Mouse (Mus musculus) megakaryocyte, adult 5-6 weeks (primary cell): ENCODE data around the gene Phb. TPM values are rescaled to one million over a fixed set of nuclear protein-coding genes. Genes with fewer than 3 reads are reported as not detected.
"Not testable (repeated sequence)": the region's sequence is repeated elsewhere in the genome, so short reads cannot be mapped to it uniquely, and the experiment has no call there.

Source experiments
- ATAC-seq: 2 replicates; pipeline ENCODE4 v1.8.0; 2016; ENCODE audit warnings: mild to moderate bottlenecking, inconsistent platforms; ENCODE audit not compliant: poor library complexity, severe bottlenecking
- total RNA-seq, 2 experiments: library from RNA; stranded (forward) in 1 of 2; stranded (reverse) in 1 of 2; fragments of 153-499, 151-499 nt in 1 of 2; fragments of 221-1000, 200-1000 nt in 1 of 2; gene quantifications; 2 replicates each; pipeline versions ENCODE4 v1.2.3 to v1.2.4; 2015 to 2017

Phb gene
- total RNA-seq, 2 experiments from 2014 or later = 20.7 to 40.9 TPM

DNA sequence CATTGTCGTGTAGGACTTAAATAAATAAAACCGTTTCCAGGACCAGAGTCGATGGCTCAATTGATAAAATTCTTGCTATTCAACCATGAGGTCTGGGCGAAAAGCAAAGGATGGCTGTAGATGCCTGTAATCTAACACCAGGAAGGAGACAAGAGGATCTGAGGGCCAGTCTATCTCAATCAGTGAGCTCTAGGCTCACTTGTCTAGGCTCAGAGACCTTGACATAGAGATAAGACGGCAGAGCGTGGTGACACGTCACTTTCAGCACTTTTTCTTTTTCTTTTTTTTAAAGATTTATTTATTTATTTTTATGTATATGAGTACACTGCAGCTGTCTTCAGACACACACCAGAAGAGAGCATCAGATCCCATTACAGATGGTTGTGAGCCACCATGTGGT lies 17.2 kb upstream of the Phb start:
- no peak for ATAC-seq

DNA sequence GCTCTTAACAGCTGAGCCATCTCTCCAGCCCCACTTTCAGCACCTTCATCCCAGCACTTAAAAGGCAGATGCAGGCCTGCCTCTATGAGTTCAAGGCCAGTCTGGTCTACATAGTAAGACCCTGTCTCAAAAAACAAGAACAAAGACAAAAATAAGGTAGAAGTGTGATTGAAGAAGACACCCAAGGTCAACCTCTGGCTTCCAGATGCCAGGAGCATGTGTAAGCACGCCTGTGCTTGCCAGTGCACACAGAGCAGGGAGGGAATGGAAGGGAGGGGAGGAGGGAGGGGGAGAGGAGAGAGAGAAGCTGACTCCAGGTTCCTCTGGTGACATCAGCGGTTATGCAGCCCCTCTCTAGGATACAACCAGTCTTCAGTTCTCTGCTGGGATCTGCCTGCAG lies 16.8 kb upstream of the Phb start:
- ATAC-seq = no peak

DNA sequence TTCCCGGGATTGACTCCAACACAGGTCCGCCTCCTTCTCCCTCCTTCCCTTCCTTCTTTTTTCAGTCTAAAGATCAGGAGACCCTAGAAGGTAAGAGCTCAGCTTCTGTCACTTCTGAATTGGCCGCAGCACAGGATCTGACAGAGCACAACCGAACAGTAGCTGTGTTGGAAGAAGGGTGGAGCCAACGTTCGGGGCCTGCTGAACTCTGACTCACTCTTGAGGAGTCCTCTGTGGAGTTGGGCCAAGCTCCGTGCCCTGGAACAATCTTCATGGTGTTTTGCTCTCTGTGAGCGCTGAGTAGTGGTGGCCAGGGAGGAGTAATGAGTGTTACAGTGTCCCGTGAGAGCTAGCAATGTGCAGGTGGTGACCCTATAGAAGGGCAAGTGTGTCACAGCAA lies 15.8 kb upstream of the Phb start:
- no peak for ATAC-seq

DNA sequence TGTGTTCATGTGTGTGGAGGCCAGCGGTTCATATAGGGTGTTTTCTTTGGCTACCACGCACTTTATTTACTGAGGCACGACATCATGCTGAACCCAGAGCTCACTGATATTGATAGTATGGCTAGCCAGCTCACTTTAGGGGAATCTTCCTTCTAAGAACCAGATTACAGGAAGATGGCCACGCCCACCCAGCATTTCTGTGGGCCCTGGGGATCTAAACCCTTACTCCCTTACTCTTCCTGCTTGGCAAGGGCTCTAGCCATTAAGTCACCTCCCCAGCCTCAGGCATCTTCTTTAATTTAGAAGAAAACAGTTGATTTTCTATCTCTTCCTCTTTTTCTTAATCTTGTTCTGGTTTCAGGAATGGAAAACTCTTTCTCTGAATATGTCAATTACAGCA lies 9.3 kb upstream of the Phb start:
- no peak for ATAC-seq

DNA sequence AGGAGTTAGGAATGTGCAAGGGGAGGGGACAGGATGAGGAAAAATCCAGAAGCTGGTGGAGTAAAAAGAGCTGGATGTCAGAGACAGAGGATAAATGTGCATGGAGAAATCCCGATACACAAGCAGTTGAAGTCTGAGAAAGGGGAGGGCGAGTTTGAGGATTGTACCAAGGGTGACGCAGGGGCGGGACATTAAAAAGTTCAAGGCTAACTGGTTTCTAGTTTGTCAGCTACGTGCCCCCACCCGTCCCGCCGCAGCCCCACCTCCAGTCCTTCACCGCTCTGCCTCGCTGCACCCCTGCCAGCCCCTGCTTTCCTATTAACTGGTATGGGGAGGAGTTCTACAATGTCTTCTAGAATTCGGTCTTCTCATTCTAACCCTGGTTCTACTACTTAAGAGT lies 420 bp downstream of the Phb start:
- ATAC-seq = no peak

DNA sequence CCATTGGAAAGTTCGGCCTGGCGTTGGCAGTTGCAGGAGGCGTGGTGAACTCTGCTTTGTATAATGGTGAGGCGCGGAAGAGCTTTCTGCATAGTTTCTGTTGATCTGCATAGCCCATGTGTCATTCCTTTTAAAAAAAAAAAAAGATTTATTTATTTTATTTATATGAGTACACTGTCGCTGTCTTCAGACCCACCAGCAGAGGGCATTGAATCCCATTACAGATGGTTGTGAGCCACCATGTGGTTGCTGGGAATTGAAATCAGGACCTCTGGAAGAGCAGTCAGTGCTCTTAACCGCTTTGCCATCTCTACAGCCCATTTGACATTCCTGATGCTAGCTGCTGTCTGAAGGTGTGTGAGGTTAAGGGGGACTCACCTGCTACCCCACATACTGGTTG lies 1.3 kb downstream of the Phb start:
- not testable (repeated sequence) for ATAC-seq

DNA sequence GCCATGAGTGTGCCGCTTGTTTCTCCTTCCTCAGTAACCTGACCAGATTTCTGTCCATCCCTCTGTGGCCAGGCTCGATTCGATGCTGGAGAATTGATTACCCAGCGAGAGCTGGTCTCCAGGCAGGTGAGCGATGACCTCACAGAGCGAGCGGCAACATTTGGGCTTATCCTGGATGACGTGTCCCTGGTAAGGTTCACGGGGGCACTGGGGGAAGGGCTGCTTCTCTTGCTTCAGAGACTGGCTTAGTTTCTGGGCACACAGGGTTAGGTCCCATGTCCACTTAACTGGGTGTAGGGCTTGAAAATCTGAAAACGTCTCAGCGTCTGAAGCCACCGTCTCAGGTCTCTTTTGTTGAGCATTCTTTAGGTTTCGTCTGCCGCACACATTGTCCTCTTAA lies 8.7 kb downstream of the Phb start:
- ATAC-seq = no peak

DNA sequence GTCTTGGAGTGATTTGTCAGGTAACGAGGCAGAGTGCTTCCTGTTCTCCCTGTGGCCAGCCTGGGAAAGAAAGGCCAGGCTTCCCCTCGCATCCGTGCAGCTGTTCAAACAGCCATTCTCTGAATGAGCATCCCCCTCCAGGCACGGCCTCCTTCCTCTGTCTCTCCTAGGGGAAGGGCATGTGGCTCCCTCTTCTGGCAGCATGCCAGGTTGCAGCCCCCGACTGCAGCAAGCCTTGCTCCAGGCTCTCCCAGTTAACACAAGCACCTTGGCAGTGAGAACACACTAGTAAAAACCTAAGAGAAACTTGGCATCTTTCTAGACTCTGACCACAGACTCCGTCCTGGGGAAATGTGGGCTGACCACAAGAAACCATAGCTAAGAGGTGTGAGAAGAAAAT lies 9.6 kb downstream of the Phb start:
- peak; percentile 67 for ATAC-seq

DNA sequence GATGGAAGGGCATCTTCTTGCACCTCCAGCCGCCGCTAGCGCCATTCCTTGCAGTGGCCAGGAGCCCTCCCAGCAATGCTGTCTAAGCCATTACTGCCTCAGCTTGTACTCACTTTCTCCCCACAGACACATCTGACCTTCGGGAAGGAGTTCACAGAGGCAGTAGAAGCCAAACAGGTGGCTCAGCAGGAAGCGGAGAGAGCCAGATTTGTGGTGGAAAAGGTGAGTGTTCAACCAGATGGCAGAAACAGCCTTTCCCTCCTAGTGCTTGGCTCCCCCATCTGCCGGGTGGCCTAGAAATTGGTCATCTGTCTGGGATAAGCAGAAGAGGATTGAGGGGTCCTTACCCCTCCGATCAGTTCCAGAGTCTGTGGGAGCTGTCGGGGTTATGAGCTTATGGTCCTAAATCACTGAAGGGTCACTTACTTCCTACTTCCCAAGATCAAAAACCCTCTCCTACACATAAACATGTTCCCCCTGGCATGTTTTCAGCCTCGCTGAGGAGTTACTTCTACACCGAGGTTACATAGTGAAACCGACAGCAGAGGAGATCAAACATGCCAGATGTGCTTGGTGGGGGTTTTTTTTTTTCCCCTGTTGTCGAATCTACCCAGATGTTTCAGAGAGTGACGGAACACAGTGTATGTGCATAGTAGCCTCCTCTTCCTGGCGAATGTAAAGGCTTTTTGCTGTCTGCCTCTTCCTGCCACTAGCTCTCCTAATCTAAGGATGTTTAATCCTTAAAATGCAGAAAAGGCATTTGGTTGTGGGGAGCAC lies 11.4 kb downstream of the Phb start:
- ATAC-seq = no peak

DNA sequence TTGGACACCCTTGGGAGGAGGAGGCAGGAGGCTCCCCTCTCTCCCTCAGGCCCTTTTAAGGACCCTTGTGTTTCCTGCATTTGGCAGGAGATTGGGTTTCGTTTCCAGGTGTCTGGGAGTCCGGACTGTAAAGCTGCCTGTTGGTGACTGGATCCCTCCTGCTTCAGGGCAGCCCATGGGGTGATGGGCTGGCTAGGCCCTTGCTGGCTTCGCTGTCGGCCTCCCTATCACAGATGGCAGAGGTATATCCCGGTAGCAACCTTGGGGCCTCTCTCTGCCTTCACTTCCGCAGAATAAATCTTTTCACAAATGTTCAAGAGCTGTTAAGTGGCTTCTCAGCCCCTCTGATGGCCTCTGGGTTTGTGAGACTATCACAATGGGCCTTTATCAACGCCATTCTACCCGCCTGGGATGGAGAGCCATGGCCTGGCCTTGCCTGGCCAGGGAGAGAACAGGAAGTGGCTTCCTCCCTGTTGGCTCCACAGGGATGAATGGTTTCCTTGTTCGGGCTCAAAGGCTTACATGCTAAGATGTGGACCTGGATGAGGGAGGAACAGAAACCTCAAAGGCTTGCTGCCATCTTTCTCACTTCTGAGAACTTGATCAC lies 15.3 kb downstream of the Phb start:
- ATAC-seq = no peak

DNA sequence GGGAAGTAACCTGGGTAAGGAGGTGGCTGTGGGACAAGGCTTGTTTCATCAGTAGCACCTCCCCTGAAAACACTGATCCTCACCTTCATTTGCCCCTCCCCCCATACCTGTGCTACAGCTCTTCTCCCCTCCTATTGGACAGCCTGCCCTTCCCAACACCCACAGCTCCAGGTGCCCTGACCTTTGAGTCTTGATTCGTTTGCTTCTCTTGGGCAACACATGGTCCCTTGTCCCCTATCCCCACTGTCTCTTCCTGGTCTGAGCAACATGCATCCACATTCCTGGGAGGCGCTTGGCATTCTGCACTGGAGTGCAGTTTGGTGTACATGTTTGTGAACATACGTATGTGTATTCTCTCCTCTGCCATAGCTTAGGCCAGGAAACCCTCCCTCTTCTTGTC lies 16.2 kb downstream of the Phb start:
- no peak for ATAC-seq

DNA sequence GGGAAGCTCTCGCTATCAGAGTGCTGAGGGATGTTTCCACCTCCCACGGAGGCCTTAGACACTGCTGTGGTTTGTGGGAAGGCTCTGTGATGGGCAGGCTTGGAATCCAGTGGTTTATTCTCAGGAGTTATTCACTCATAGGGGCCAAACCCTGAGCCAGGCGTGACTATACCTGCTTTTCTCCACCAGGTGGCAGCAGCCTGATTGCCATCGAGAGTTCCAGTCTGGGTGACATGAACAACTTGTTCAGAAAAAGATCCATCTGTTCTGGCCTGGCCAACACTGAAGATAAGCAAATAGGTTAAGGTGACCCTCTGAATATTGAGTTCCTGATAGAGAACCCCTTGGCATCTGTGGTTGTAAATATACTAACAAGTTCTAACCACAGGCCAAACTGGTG lies 19.3 kb downstream of the Phb start:
- ATAC-seq = peak; percentile 69

DNA sequence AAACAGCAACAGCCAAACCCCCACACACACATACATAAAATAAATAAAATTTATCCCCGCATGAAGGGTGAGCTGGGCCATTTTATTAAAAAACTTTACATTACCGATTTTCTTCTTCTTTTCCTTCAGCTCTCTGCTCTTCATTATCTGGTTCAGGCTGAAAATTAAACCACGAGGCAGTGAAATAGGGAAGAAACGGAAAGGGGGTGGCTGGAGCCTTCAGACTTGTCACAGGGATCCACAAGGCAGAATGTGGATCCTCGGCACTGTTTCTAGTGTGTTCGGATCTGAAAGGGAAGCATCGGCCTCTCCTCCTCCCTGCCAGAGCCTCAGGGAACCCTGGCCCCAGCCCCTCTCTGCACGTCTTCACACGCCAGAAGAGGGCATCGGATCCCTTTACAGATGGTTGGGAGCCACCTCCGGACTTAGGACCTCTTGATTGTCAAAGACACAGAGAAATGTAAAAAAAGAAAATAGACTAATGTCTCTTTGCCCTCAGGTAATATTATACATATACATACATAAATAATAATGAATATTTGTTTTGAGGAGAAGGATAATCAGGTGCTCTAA lies 20.4 kb downstream of the Phb start:
- ATAC-seq = no peak

DNA sequence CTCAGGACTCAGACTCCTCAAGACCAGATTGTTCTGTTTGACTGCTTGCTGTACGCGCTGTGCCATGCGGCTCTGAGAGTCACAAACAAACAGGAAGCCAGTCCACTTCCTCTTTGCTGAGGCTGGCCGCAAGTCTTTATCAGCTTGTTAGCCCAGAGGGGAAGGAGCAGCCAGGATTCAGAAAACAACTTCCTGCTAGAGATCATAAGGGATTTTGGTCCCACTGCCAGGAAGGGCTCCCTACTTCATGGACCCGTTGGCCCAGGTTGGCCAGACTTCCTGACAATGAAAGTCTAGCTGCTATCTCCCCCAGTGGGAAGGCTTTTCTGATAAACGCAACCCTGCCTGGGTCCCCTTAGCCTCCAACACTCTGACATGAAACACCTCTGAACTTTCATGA lies 21.8 kb downstream of the Phb start:
- peak; percentile 88 for ATAC-seq

DNA sequence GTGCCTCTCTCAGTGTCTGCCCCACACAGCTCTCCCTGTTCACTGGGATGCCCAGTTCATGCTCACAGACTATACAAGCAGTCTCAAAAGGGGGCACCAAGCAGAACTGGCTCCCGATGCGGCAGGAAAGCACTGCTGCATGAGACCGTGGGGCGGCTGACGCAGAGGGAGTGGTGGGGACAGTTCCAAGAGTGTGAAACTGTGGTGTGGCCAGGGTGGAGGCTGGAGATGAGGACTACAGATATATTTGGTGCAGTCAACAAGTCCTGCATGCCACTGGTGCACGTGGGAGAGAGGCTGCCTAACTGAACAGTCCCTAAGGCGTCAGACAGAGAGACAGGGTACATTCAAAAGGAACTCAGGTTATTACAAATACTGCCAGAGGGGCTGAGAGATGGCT lies 22.2 kb downstream of the Phb start:
- ATAC-seq = peak; percentile 46

DNA sequence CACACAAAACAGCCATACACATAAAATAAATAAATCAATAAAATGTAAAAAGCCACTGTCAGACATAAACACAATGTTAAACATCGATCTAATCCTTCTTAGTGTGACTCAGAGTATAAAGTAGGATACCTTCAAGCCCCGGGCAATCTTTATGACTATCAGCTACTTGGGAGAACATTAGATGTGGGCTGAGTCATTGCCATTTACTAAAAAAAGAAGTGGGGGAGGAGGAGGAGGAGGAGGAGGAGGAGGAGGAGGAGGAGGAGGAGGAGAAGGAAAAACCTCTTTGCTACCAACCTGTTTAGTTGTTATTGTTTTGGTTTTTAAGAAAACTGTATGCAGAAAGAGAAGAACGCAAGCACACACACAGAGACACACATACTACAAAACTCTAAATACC lies 22.8 kb downstream of the Phb start:
- no peak for ATAC-seq

DNA sequence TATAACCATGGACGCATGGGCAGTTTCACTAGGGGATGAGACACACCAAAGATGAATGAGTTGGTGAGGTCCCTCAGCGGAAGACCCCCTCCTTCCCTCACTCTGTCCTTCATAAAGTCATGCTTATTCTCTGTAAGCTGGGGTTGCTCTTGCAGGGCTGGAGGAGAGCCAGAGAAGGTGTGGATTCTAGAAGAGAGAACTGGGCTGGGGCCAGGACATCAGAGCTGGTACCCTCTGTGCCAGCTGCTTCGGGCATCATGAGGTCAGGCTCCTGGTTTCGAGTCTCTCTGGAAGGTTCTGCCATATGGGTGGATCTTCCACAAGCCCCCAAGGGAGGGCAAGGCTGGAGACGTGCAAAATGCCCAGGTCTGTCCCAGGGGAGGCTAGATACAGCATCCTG lies 31.8 kb downstream of the Phb start:
- ATAC-seq = no peak

DNA sequence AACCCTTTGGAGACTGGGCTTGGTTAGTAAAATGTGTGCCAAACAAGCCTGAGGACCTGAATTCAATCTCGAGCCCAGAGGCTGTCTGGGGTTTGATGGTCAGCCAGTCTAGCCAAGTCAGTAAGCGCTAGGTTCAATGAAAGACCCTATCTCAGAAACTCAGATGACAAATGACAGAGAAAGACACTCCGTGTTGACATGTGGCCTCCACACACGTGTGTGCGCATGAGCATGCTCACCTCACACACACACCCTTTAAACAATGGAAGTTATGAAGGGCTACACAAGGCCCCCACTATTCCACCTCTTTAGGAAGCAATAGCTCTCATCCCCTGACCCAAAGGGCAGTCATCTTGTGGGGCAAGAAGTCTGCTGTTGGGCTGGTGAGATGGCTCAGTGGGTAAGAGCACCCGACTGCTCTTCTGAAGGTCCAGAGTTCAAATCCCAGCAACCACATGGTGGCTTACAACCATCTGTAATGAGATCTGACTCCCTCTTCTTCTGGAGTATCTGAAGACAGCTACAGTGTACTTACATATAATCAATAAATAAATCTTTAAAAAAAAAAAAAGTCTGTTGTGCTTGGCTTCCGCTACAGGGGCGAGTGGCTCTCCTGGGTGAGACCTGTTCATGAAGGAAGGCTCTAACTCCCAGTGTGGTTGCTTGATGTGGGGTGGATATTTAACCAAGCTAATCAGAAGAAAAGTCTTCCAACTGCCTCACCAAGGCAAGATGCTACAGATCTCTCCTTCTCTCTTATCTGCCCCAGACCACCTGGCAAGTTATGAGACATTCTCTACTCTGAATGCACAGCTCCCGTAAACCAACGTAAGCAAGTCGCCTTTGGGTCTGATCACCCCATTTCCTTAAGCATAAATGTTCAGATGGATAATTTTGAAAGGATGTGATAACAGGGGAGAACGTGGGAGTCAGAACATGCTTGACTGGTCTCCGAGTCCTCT lies 34.3 kb downstream of the Phb start:
- no peak for ATAC-seq

DNA sequence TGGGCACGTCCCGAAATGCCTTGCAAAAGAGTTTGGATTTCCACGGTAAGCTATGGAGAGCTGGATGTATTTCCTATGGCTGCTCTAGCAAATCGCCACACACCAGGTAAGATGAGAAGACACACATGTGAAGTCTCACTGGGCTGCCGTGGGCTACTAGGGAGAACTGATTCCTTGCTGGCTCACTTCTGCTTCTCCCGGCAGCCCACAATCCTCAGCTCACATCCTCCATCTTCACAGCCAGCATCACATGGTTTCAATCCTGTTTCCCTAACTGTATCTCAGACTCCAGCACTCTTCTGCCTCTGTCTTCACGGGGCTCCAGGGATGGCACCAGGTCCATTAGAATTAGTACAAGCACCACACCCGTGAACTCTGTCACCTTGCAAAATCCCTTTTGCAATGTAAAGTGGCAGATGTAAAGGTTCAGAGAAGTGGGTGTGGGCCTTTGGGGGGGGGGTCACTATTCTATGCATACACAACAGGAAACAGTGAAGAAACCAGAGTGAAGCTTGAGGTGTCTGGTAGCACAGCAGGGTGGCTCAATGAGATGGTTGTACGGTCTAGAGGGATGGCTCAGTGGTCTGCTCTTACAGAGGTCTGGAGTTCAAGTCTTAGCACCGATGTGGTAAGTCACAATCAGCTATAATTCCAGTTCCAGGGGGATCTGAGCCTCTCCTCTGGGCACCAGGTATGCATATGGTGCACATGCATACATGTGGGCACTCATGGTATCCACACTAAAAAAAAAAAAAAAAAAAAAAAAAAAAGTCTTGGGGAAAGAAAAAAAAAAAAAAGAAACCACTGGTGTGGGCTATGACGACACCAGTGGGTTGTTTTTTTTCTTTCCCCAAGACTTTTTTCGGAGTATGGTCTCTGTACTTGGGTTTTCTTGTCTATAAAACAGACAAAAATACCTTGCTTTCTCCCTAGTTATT lies 37.5 kb downstream of the Phb start:
- ATAC-seq = peak; percentile 87

DNA sequence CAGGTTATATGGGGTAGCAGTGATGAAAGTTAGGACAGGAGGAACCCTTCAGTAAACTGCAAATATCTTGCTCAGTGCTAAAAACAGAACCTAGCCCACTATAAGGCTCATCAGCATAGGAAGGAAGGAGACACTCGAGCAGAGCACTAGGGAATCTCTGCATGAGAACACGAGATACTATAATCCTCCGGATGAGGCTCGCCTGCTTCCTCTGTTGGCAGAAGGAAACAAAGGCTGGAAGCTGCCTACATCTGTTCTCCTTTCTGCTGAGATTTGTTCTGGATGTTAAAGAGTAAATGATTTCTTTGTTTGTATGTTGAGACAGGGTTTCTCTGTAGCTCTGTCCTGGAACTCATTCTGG lies 38.2 kb downstream of the Phb start:
- ATAC-seq = no peak
